Comparison of ENCODE assay signal across 27 mouse cellular contexts in the genomic region with DNA sequence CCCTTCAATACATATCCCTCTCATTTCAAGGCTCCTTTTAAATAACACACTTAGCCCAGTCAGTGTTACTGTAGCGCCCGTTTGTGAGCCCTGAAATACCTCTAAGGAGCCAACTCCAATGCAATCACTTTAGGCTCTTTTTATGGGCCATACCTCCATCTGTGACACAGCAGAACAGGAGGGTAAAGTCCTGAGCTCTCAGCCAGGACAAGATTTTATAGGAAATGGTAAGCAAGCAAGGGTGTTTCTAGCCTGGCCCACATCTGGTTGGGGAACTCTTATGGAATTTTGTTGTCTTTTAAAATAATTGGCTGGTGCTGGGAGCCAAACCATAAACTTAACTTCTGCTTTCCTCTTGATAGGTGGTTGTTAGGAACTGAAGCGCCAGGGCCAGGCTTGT. TPM values are rescaled to one million over a fixed set of nuclear protein-coding genes. Genes with fewer than 3 reads are reported as not detected.
DNase-seq lines count a peak whose midpoint lies in the region; ATAC-seq and TF ChIP-seq lines count a peak whose summit lies in the region.
"Had no signal": no experiment of that assay in that cellular context is flagged by ENCODE, and none has a peak within 500 bp of the region (broad histone marks: within the 10 kb centered on the region; RNA-seq: fewer than 3 reads in every experiment).

No protein-coding gene starts in this region.

- H3K36me3 ChIP-seq in limb, embryonic 11.5 days (ENCODE audit: control insufficient read depth, insufficient read depth, low read length): no peaks in the 10 kb centered on the region
- H3K36me3 ChIP-seq in limb, embryonic 10.5 days: no peaks in the 10 kb centered on the region
- H3K36me3 ChIP-seq in limb, embryonic 13.5 days: no peaks in the 10 kb centered on the region
- H3K36me3 ChIP-seq: embryonic facial prominence, embryonic 10.5 days; embryonic facial prominence, embryonic 12.5 days; forebrain, embryonic 15.5 days; G1E had no signal

- no peaks in the 10 kb centered on the region for H3K27me3 ChIP-seq in limb, embryonic 11.5 days (ENCODE audit: control insufficient read depth, insufficient read depth, low read length)
- no peaks in the 10 kb centered on the region for H3K27me3 ChIP-seq in limb, embryonic 10.5 days (ENCODE audit: low read depth, poor library complexity, severe bottlenecking)
- no peaks in the 10 kb centered on the region for H3K27me3 ChIP-seq in limb, embryonic 13.5 days
- H3K27me3 ChIP-seq: CH12.LX; embryonic facial prominence, embryonic 12.5 days; forebrain, embryonic 13.5 days; forebrain, embryonic 15.5 days had no signal

- H3K27ac ChIP-seq in limb, embryonic 11.5 days (replicated peaks; ENCODE audit: low read depth, low read length): no peak overlapping the region
- no peak overlapping the region for H3K27ac ChIP-seq in limb, embryonic 10.5 days
- no peak overlapping the region for H3K27ac ChIP-seq in limb, embryonic 13.5 days
- no peak overlapping the region for H3K27ac ChIP-seq in left cerebral cortex, adult 2 months
- H3K27ac ChIP-seq: embryonic facial prominence, embryonic 10.5 days; embryonic facial prominence, embryonic 12.5 days; forebrain, embryonic 13.5 days; forebrain, embryonic 15.5 days had no signal

- no peak overlapping the region for H3K4me2 ChIP-seq in limb, embryonic 11.5 days (ENCODE audit: low read depth, severe bottlenecking)
- no peak overlapping the region for H3K4me2 ChIP-seq in limb, embryonic 13.5 days (replicated peaks)
- H3K4me2 ChIP-seq: embryonic facial prominence, embryonic 12.5 days; forebrain, embryonic 13.5 days; forebrain, embryonic 15.5 days had no signal

- H3K4me1 ChIP-seq in limb, embryonic 11.5 days (ENCODE audit: control insufficient read depth, insufficient read depth, low read length): no peaks in the 10 kb centered on the region
- H3K4me1 ChIP-seq in limb, embryonic 10.5 days: no peaks in the 10 kb centered on the region
- H3K4me1 ChIP-seq in limb, embryonic 13.5 days: no peaks in the 10 kb centered on the region
- H3K4me1 ChIP-seq: embryonic facial prominence, embryonic 10.5 days; embryonic facial prominence, embryonic 12.5 days; forebrain, embryonic 13.5 days; forebrain, embryonic 15.5 days had no signal

- intact Hi-C loops in left cerebral cortex, adult 2 months (cut with DNase I): no loop called here

- ATAC-seq in limb, embryonic 11.5 days (ENCODE audit: insufficient number of reproducible peaks, low FRiP score, low TSS enrichment, low read depth): 0 out of 2 replicates have a peak, but pooled peaks have one; percentile 60
- peak; percentile 71; the same call in 1 of the 2 replicates for ATAC-seq in limb, embryonic 13.5 days (ENCODE audit: low FRiP score, low read depth)
- no peak for ATAC-seq in megakaryocyte, adult 5-6 weeks (ENCODE audit: poor library complexity, severe bottlenecking)
- ATAC-seq: activated CD4-positive, CD25-positive, alpha-beta regulatory T cell, adult 4 months; CD4-positive, CD25-positive, alpha-beta regulatory T cell, adult 4 months; forebrain, embryonic 13.5 days; forebrain, embryonic 15.5 days; Patski had no signal

- 63% methylated on average over 3 of the region's 3 CpGs for WGBS in limb, embryonic 11.5 days
- 88% methylated on average over 3 of the region's 3 CpGs for WGBS in limb, embryonic 10.5 days
- 47% methylated on average over 3 of the region's 3 CpGs for WGBS in limb, embryonic 13.5 days

- no peak for DNase-seq in limb, embryonic 11.5 days (ENCODE audit: low spot score)
- DNase-seq in limb, embryonic 10.5 days (ENCODE audit: low spot score): no peak
- DNase-seq in left cerebral cortex, adult 2 months (ENCODE audit: extremely low spot score in 1 of 2, low spot score in 2 of 2): no peak
- DNase-seq: adrenal gland, adult 8-10 months; adrenal gland, postnatal 14 days; adrenal gland, postnatal 36 days; B cell, adult 2 months; cerebellum, adult 11-12 months; cerebellum, adult 2 months; cerebellum, adult 9-10 months; cerebellum, postnatal 10 days; cerebellum, postnatal 25 days had no signal

- H3K4me3 ChIP-seq in limb, embryonic 11.5 days (ENCODE audit: low read depth, low read length): no peak overlapping the region
- no peak overlapping the region for H3K4me3 ChIP-seq in limb, embryonic 10.5 days
- no peak overlapping the region for H3K4me3 ChIP-seq in limb, embryonic 13.5 days
- no peak overlapping the region for H3K4me3 ChIP-seq in left cerebral cortex, adult 2 months
- H3K4me3 ChIP-seq: embryonic facial prominence, embryonic 10.5 days; embryonic facial prominence, embryonic 12.5 days; forebrain, embryonic 13.5 days; forebrain, embryonic 15.5 days had no signal

- H3K9me3 ChIP-seq in limb, embryonic 11.5 days (ENCODE audit: control insufficient read depth, low read length): no peaks in the 10 kb centered on the region
- no peaks in the 10 kb centered on the region for H3K9me3 ChIP-seq in limb, embryonic 10.5 days (replicated peaks)
- 0 out of 2 replicates have a peak, but pooled peaks cover 4% of the 10 kb centered on the region for H3K9me3 ChIP-seq in limb, embryonic 13.5 days
- H3K9me3 ChIP-seq: embryonic facial prominence, embryonic 10.5 days; embryonic facial prominence, embryonic 12.5 days; forebrain, embryonic 13.5 days; forebrain, embryonic 15.5 days; G1E had no signal

- TF ChIP-seq CTCF in left cerebral cortex, adult 2 months (IDR thresholded peaks at IDR 0.05): no peak

- H3K9ac ChIP-seq in limb, embryonic 11.5 days (ENCODE audit: low read length): no peak overlapping the region
- no peak overlapping the region for H3K9ac ChIP-seq in limb, embryonic 13.5 days
- H3K9ac ChIP-seq: embryonic facial prominence, embryonic 12.5 days; forebrain, embryonic 13.5 days; forebrain, embryonic 15.5 days had no signal

RNA-seq across cellular contexts. Expression of gene Hyal4, which starts 11.2 kb away (rescaled TPM):
- not detected in 2 replicates for polyA plus RNA-seq in limb, embryonic 11.5 days (2014; fragmentation: Nextera tagmentation; extraction: Ambion mirVana)
- polyA plus RNA-seq in limb, embryonic 10.5 days (2016; fragmentation: Nextera tagmentation; extraction: Ambion mirVana): not detected in 2 replicates
- polyA plus RNA-seq in limb, embryonic 13.5 days (2015; fragmentation: Nextera tagmentation; extraction: Ambion mirVana): not detected in 2 replicates
- total RNA-seq in left cerebral cortex, adult 2 months (2021): not detected
- not detected in 2 replicates for total RNA-seq in megakaryocyte, adult 5-6 weeks (2015)
- not detected in 2 replicates for total RNA-seq in megakaryocyte, adult 5-6 weeks (2017)
- total RNA-seq: adrenal gland, adult 18-20 months; adrenal gland, adult 8-10 months; adrenal gland, postnatal 14 days; adrenal gland, postnatal 36 days; CH12.LX; G1E had no signal
- polyA plus RNA-seq: activated CD4-positive, CD25-positive, alpha-beta regulatory T cell, adult 4 months; cerebellum, adult 2 months; cortical plate, adult 2 months; embryonic facial prominence, embryonic 10.5 days; embryonic facial prominence, embryonic 12.5 days; embryonic facial prominence, embryonic 14.5 days; forebrain, embryonic 11.5 days; forebrain, embryonic 13.5 days; forebrain, embryonic 15.5 days; G1E; Patski had no signal

RNA-seq across cellular contexts. Expression of gene Hyal6, which starts 26.2 kb away (rescaled TPM):
- not detected in 2 replicates for polyA plus RNA-seq in limb, embryonic 11.5 days (2014; fragmentation: Nextera tagmentation; extraction: Ambion mirVana)
- not detected in 2 replicates for polyA plus RNA-seq in limb, embryonic 10.5 days (2016; fragmentation: Nextera tagmentation; extraction: Ambion mirVana)
- not detected in 2 replicates for polyA plus RNA-seq in limb, embryonic 13.5 days (2015; fragmentation: Nextera tagmentation; extraction: Ambion mirVana)
- total RNA-seq in left cerebral cortex, adult 2 months (2021): not detected
- not detected in 2 replicates for total RNA-seq in megakaryocyte, adult 5-6 weeks (2015)
- not detected in 2 replicates for total RNA-seq in megakaryocyte, adult 5-6 weeks (2017)
- total RNA-seq: adrenal gland, adult 18-20 months; adrenal gland, adult 8-10 months; adrenal gland, postnatal 14 days; adrenal gland, postnatal 36 days; CH12.LX had no signal
- polyA plus RNA-seq: activated CD4-positive, CD25-positive, alpha-beta regulatory T cell, adult 4 months; CD4-positive, CD25-positive, alpha-beta regulatory T cell, adult 4 months; cerebellum, adult 2 months; cortical plate, adult 2 months; embryonic facial prominence, embryonic 10.5 days; embryonic facial prominence, embryonic 12.5 days; embryonic facial prominence, embryonic 14.5 days; forebrain, embryonic 11.5 days; forebrain, embryonic 13.5 days; forebrain, embryonic 15.5 days; G1E; Patski had no signal

RNA-seq across cellular contexts. Expression of gene Spam1, which starts 31.7 kb away (rescaled TPM):
- not detected in 2 replicates for polyA plus RNA-seq in limb, embryonic 11.5 days (2014; fragmentation: Nextera tagmentation; extraction: Ambion mirVana)
- not detected in 2 replicates for polyA plus RNA-seq in limb, embryonic 10.5 days (2016; fragmentation: Nextera tagmentation; extraction: Ambion mirVana)
- polyA plus RNA-seq in limb, embryonic 13.5 days (2015; fragmentation: Nextera tagmentation; extraction: Ambion mirVana): not detected in 2 replicates
- not detected for total RNA-seq in left cerebral cortex, adult 2 months (2021)
- not detected in 2 replicates for total RNA-seq in megakaryocyte, adult 5-6 weeks (2015)
- total RNA-seq in megakaryocyte, adult 5-6 weeks (2017): not detected in 2 replicates
- total RNA-seq: adrenal gland, adult 18-20 months; adrenal gland, adult 8-10 months; adrenal gland, postnatal 14 days; adrenal gland, postnatal 36 days; CH12.LX; G1E had no signal
- polyA plus RNA-seq: CD4-positive, CD25-positive, alpha-beta regulatory T cell, adult 4 months; cerebellum, adult 2 months; cortical plate, adult 2 months; embryonic facial prominence, embryonic 10.5 days; embryonic facial prominence, embryonic 12.5 days; embryonic facial prominence, embryonic 14.5 days; forebrain, embryonic 11.5 days; forebrain, embryonic 13.5 days; forebrain, embryonic 15.5 days; G1E; Patski had no signal
